Mouse (Mus musculus): ENCODE data around the gene Wwox. TPM values are rescaled to one million over a fixed set of nuclear protein-coding genes. Genes with fewer than 3 reads are reported as not detected.

Wwox gene
- total and polyA plus RNA-seq, 3 experiments: 7.6 to 61.8 (median 12.2) TPM

DNA sequence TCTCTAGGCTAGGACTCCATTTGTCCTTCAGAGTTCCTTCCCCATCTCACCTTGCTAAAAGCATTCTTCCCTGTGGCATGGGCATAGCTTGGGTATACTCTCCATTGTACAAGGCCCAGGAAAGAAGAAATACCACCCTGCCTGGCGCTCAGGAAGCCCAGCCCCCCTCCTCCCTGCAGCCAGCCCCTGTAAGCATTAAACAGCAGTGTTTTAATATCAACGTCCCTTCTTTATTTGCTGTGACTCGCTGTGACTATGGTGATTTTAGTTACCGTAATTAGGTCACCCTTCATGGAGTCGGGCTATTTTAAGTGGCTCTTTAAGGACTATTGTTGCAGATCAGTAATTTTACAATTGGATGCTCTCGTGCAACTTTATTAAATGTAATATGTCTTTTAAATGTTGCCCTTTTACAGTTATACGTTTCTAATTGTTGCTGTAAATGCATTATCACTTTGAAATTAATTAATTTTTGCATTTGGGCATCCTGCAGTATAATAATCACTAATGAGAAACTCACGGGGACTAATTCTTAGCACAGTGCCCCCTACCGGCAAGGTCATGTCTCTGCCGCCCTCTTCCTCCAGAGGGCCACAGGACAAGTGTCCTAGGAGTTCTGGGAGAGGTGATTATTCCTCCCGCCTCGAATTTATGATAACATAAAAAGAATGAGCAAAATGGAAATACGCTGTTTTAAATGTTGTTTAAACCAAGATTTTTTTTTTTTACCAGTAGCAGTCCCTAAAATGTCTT lies 276.0 kb downstream of the Wwox start:
- H3K27ac ChIP-seq (ENCODE audit: control insufficient read depth, low read depth, low read length): no peak overlapping the region
- no peaks in the 10 kb centered on the region for H3K9me3 ChIP-seq (replicated peaks; ENCODE audit: insufficient read depth, low read length)
- TF ChIP-seq CTCF (IDR thresholded peaks at IDR 0.05 in 2 of 3, conservative IDR thresholded peaks at IDR 0.05 in 1 of 3; ENCODE audit: control insufficient read depth in 1 of 3, insufficient read depth in 1 of 3, low read depth in 2 of 3, low read length in 3 of 3, poor library complexity in 1 of 3, severe bottlenecking in 1 of 3) (peak in 2 of 3 experiments; percentile 25 to 32; a peak in 4 of 6 replicates), MAFK (IDR thresholded peaks at IDR 0.05; ENCODE audit: borderline replicate concordance, low read depth, low read length) (no peak)
- H3K9ac ChIP-seq (ENCODE audit: control insufficient read depth, low read depth, low read length, poor library complexity, severe bottlenecking): no peak overlapping the region
- H3K4me3 ChIP-seq (ENCODE audit: control insufficient read depth in 1 of 2, insufficient read depth in 1 of 2, low read depth in 2 of 2, low read length in 2 of 2): no peak overlapping the region
- H3K79me2 ChIP-seq (ENCODE audit: control insufficient read depth, insufficient read depth, low read length, poor library complexity): no peaks in the 10 kb centered on the region
- H3K27me3 ChIP-seq (ENCODE audit: control insufficient read depth in 1 of 2, insufficient read depth in 2 of 2, low read length in 2 of 2): no peaks in the 10 kb centered on the region
- H3K4me1 ChIP-seq (ENCODE audit: control insufficient read depth in 1 of 2, insufficient read depth in 2 of 2, low read length in 2 of 2): no peaks in the 10 kb centered on the region
- no peaks in the 10 kb centered on the region for H3K36me3 ChIP-seq (ENCODE audit: control insufficient read depth in 1 of 2, insufficient read depth in 2 of 2, low read length in 2 of 2)
- peak; percentile 1 for DNase-seq (ENCODE audit: low read depth, low spot score)

DNA sequence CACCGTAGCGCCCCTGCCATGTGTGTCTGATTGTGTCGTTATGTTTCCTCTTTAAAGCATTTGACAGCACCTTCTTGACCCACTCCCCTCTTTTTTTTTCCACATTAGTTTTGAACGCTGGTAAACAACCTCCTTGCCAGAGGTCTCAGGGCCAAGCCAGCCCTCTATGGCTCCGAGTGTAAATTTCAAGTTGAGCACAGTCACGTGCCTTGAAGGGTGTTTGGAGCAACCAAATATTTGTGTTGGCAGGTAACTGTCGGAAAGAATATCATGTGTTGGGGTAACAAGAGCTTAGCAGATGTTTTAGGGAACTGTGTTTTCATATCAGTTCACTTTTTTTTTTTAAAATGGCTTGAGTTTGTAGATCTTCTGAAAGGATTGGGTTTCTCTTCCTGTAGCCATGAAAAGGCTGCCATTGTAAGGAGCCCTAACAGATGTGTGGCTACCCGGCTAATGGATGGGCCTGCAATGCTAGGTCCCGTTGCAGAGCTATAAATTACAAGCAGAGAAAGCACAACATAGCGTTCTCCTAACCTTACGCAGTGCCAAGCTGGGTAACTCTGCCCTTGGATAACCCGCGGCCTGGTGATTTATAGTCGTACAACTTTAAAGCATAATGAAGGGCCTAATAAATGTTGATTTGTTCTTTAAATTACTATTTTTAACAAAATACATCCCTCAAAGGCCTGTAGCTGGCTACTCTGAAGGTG lies 277.2 kb downstream of the Wwox start:
- Histone ChIP-seq H3K79me2 (ENCODE audit: control insufficient read depth, insufficient read depth, low read length, poor library complexity) (no peaks in the 10 kb centered on the region), H3K9me3 (replicated peaks; ENCODE audit: insufficient read depth, low read length) (no peaks in the 10 kb centered on the region), H3K27ac (ENCODE audit: control insufficient read depth, low read depth, low read length) (no peak overlapping the region), H3K9ac (ENCODE audit: control insufficient read depth, low read depth, low read length, poor library complexity, severe bottlenecking) (no peak overlapping the region), H3K4me3 (ENCODE audit: control insufficient read depth in 1 of 2, insufficient read depth in 1 of 2, low read depth in 2 of 2, low read length in 2 of 2) (no peak overlapping the region), H3K36me3 (ENCODE audit: control insufficient read depth in 1 of 2, insufficient read depth in 2 of 2, low read length in 2 of 2) (no peaks in the 10 kb centered on the region), H3K27me3 (ENCODE audit: control insufficient read depth in 1 of 2, insufficient read depth in 2 of 2, low read length in 2 of 2) (no peaks in the 10 kb centered on the region), H3K4me1 (ENCODE audit: control insufficient read depth in 1 of 2, insufficient read depth in 2 of 2, low read length in 2 of 2) (no peaks in the 10 kb centered on the region)
- TF ChIP-seq E2F4 (IDR thresholded peaks at IDR 0.05; ENCODE audit: borderline replicate concordance, low read depth, low read length) (no peak), GATA1 (IDR thresholded peaks at IDR 0.05; ENCODE audit: low read depth, low read length) (no peak), MXI1 (IDR thresholded peaks at IDR 0.05; ENCODE audit: low read depth, low read length) (no peak), HCFC1 (IDR thresholded peaks at IDR 0.05; ENCODE audit: low read depth, low read length) (no peak), KAT2A (conservative IDR thresholded peaks at IDR 0.05; ENCODE audit: low read depth, low read length) (no peak), ELF1 (IDR thresholded peaks at IDR 0.05; ENCODE audit: low read depth, low read length) (no peak), MYC (IDR thresholded peaks at IDR 0.05; ENCODE audit: low read depth, low read length) (no peak), USF2 (IDR thresholded peaks at IDR 0.05; ENCODE audit: borderline replicate concordance in 1 of 2, insufficient read depth in 1 of 2, low read depth in 1 of 2, low read length in 2 of 2) (no peak), MAFK (IDR thresholded peaks at IDR 0.05; ENCODE audit: borderline replicate concordance, low read depth, low read length) (no peak), TBP (IDR thresholded peaks at IDR 0.05; ENCODE audit: low read depth, low read length) (no peak), GABPA (IDR thresholded peaks at IDR 0.05; ENCODE audit: low read depth, low read length) (no peak), POLR2AphosphoS5 (IDR thresholded peaks at IDR 0.05; ENCODE audit: borderline replicate concordance, low read depth, low read length) (no peak), ETS1 (IDR thresholded peaks at IDR 0.05; ENCODE audit: low read depth, low read length) (no peak), POLR2AphosphoS2 (IDR thresholded peaks at IDR 0.05; ENCODE audit: low read length) (no peak), CHD2 (IDR thresholded peaks at IDR 0.05; ENCODE audit: low read length) (no peak), BHLHE40 (IDR thresholded peaks at IDR 0.05; ENCODE audit: borderline replicate concordance, low read depth, low read length) (no peak), USF1 (IDR thresholded peaks at IDR 0.05; ENCODE audit: low read depth, low read length) (no peak), SMC3 (IDR thresholded peaks at IDR 0.05; ENCODE audit: low read depth, low read length) (no peak)
- no peak for DNase-seq (ENCODE audit: low read depth, low spot score)
